Mouse (Mus musculus) forebrain, embryonic 11.5 days (tissue): ENCODE data around the gene Cdc20b. TPM values are rescaled to one million over a fixed set of nuclear protein-coding genes. Genes with fewer than 3 reads are reported as not detected.

Source experiments
- ATAC-seq: fragments of 200-750 bp; cut with Nextera tagmentation; replicated peaks from 2 replicates; pipeline ENCODE4 v1.8.0; 2017; ENCODE audit warnings: moderate TSS enrichment; ENCODE audit not compliant: low FRiP score
- DNase-seq: peaks from one replicate; pipeline ENCODE4 v3.0.0-alpha.2; 2017; ENCODE audit warnings: low spot score
- H3K27ac ChIP-seq: fragments of 300-500 bp; sonication (generic); 2 replicates; pipeline ENCODE4 v1.5.1; 2014; ENCODE audit warnings: low read depth, low read length
- H3K27me3 ChIP-seq: fragments of 300-500 bp; sonication (generic); 2 replicates; pipeline ENCODE4 v1.6.1; 2014; ENCODE audit warnings: mild to moderate bottlenecking, low read length, mixed read lengths; ENCODE audit not compliant: control insufficient read depth, insufficient read depth
- H3K36me3 ChIP-seq: fragments of 300-500 bp; sonication (generic); 2 replicates; pipeline ENCODE4 v1.6.1; 2014; ENCODE audit warnings: mild to moderate bottlenecking, low read length, moderate library complexity, mixed read lengths; ENCODE audit not compliant: control insufficient read depth, insufficient read depth
- H3K4me1 ChIP-seq: fragments of 300-500 bp; sonication (generic); replicated peaks from 2 replicates; pipeline ENCODE4 v1.6.1; 2014; ENCODE audit warnings: low read length, mixed read lengths; ENCODE audit not compliant: control insufficient read depth, insufficient read depth
- H3K4me2 ChIP-seq: fragments of 300-500 bp; sonication (generic); 2 replicates; pipeline ENCODE4 v1.6.1; 2014; ENCODE audit warnings: low read depth, mild to moderate bottlenecking, low read length, moderate library complexity, mixed read lengths; ENCODE audit not compliant: severe bottlenecking
- H3K4me3 ChIP-seq: fragments of 300-500 bp; sonication (generic); 2 replicates; pipeline ENCODE4 v1.5.1; 2014; ENCODE audit warnings: low read depth, low read length
- H3K9ac ChIP-seq: fragments of 300-500 bp; sonication (generic); 2 replicates; pipeline ENCODE4 v1.6.1; 2014; ENCODE audit warnings: low read length
- H3K9me3 ChIP-seq: fragments of 300-500 bp; sonication (generic); 2 replicates; pipeline ENCODE4 v1.6.1; 2016; ENCODE audit warnings: low read length, mixed read lengths; ENCODE audit not compliant: control insufficient read depth
- WGBS: fragments of 180-500 bp; shearing (Covaris S2); extraction: QIAGEN DNeasy Blood & Tissue Kit; methylation state at CpG from one replicate; pipeline ENCODE4 v1.1.7; 2014; 5-methylcytosine and 5-hydroxymethylcytosine counted together
- polyA plus RNA-seq: library from polyadenylated mRNA; unstranded; fragments of >200 nt; fragmentation: Nextera tagmentation; extraction: Ambion mirVana; gene quantifications from 2 replicates; pipeline ENCODE4 v1.2.1, GENCODE M21; 2014

Cdc20b gene
- polyA plus RNA-seq, 1 experiment from 2014 or later: 0.57 TPM

DNA sequence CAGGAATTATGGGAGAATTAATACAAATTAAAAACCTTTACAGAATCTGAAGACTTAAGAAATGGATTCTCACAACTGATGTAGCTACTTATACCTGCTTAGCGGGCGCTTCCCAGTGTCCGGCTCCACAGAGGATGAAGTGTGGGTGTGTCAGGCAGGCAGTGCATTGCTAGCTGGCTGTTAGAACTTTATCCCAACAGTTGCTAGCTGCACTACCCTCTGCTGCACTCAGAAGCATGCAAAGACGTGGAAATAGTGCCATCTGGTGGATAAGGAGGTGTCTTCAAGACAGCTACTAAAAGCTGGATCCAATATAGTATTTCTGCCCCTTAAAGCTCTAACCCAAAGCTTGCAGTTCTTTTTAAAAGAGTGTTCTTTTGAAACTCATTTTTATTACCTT, 941 bp downstream of the Cdc20b start:
- H3K9me3 ChIP-seq: no peaks in the 10 kb centered on the region
- peak overlapping the region; percentile 90 for H3K4me2 ChIP-seq
- no peak overlapping the region for H3K27ac ChIP-seq
- peak overlapping the region; percentile 48 for H3K4me3 ChIP-seq
- H3K36me3 ChIP-seq: no peaks in the 10 kb centered on the region
- H3K4me1 ChIP-seq: no peaks in the 10 kb centered on the region; the same call in 1 of the 2 replicates
- DNase-seq: peak; percentile 78
- under 1% methylated on average over 4 of the region's 4 CpGs for WGBS
- H3K9ac ChIP-seq: 0 out of 2 replicates have a peak overlapping the region, but pooled peaks have one; percentile 41
- H3K27me3 ChIP-seq: peaks cover 30% of the 10 kb centered on the region
- peak; percentile 77 for ATAC-seq

DNA sequence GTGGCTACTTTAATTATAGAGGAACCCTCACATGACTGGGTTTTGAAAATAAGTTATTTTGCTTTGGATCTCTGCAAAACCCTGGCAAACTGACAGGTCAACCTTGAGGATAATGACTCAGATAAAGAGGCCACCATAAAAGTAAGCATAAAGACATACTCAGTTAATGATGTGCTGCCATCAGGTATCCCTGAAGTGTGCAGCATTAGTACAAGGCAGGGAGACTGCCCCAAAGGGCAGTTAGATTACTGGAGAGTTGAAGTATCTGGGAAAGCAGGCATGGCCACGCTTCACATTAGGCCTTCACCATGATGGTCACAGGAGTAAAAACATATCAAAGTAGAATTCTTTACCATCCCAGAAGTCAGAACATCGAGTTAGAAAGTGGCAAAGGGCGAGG, 10.0 kb downstream of the Cdc20b start:
- ATAC-seq (no peak), DNase-seq (no peak)
- Histone ChIP-seq H3K9me3 (no peaks in the 10 kb centered on the region), H3K9ac (peak overlapping the region; percentile 16; the same call in 1 of the 2 replicates), H3K4me1 (peaks cover 4% of the 10 kb centered on the region; the same call in 1 of the 2 replicates), H3K27me3 (no peaks in the 10 kb centered on the region), H3K4me3 (peak overlapping the region; percentile 42; the same call in 1 of the 2 replicates), H3K36me3 (no peaks in the 10 kb centered on the region), H3K4me2 (peak overlapping the region; percentile 45), H3K27ac (no peak overlapping the region)
- WGBS: 79% methylated on average over 3 of the region's 3 CpGs

DNA sequence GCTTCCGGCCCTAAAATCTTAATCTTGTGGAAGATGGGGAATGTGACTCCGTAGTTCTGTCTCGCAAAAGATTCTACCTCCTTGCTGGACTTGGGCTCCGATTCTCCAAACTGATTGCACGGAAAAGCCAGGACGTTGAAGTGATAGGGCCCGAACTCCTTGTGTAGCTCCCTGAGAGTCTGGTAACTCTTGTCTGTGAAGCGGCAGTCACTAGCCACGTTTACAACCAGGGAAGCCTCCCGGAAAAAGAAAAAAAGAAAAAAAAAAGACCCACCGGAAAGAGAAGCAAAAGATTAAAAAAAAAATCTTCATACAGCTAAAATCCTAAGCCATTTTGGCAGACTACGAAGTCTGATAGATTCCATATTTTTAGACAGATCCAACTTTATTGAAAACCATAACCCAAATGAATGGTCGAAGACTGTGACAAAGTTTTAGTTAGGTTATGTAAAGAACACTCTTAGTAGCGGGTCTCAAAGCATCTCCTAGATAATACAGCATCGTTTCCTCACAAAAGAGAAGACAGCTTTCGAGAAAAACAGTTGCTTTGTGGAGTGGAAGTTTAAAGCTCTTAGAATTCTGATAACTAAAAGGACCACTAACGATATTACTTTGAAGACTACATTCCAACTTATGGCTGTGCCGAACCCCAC, 10.7 kb downstream of the Cdc20b start:
- DNase-seq (no peak), ATAC-seq (no peak)
- 29% methylated on average over 18 of the region's 18 CpGs for WGBS
- Histone ChIP-seq H3K4me2 (peak overlapping the region; percentile 45), H3K27ac (no peak overlapping the region), H3K4me3 (peak overlapping the region; percentile 42), H3K9me3 (no peaks in the 10 kb centered on the region), H3K27me3 (no peaks in the 10 kb centered on the region), H3K9ac (peak overlapping the region; percentile 53), H3K36me3 (no peaks in the 10 kb centered on the region), H3K4me1 (peaks cover 4% of the 10 kb centered on the region; the same call in 1 of the 2 replicates)

DNA sequence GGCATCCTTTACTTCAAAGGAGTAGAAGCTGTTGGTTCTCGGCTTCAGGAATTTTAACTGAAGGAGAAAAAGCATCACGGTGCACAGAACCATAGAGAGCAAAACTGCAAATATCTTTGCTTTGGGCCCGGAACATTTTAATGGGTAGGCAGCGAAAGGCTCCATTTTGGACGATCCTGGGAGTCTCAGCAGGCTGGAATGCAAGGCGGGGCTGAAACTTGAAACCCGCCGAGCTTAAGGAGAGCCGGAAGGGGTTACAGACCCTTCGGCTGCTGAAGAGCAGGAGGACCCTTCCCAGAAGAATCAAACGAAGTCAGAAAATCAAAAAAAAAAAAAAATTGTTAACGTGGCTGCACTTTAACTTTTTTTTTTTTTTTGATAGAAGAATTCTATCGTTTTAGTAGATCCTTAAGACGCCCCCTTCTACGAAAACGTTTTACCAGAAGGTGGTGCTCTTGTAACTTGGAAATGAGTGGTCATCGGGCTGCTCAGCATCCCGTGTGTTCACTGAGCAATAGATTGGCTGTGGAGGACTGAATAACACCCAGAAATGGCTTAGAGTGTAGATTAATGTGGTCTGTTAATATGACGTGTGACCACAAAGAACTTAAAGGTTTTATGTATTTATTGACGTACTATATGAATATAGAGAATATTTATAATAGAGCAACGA, 11.4 kb downstream of the Cdc20b start, which contains the start of gene Gpx8:
Gene Gpx8, minus strand, starts transcription at position 200 of the 673 bp plus-strand sequence.
- Histone ChIP-seq H3K27ac (no peak within 1 kb of the TSS), H3K27me3 (no peaks in the 10 kb centered on the region), H3K4me3 (peak within 1 kb of the TSS; percentile 42), H3K4me1 (peaks cover 4% of the 10 kb centered on the region; the same call in 1 of the 2 replicates), H3K36me3 (no peaks in the 10 kb centered on the region), H3K4me2 (peak within 1 kb of the TSS; percentile 45), H3K9ac (peak within 1 kb of the TSS; percentile 53), H3K9me3 (no peaks in the 10 kb centered on the region)
- WGBS: 7% methylated on average over 21 of the region's 21 CpGs
- DNase-seq: peak; percentile 79
- ATAC-seq: peak; percentile 86

DNA sequence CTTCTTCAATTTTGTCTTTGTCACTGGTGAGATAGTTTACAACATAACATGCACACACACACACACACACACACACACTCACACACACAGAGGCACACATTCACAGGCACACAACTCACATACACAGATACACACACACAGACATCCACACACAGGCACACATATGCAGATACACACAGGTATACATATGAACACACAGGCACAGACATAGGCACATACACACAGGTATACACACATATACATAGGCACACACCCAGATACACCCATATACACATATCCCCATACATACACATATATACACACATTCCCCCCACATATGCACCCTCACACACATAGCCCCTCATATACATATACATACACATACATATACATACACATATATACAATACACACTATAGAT, 12.1 kb downstream of the Cdc20b start:
- no peak for DNase-seq
- Histone ChIP-seq H3K4me1 (peaks cover 4% of the 10 kb centered on the region; the same call in 1 of the 2 replicates), H3K27me3 (no peaks in the 10 kb centered on the region), H3K4me2 (no peak overlapping the region), H3K9me3 (no peaks in the 10 kb centered on the region), H3K36me3 (no peaks in the 10 kb centered on the region), H3K9ac (no peak overlapping the region), H3K27ac (no peak overlapping the region), H3K4me3 (no peak overlapping the region)
- peak; percentile 51 for ATAC-seq

DNA sequence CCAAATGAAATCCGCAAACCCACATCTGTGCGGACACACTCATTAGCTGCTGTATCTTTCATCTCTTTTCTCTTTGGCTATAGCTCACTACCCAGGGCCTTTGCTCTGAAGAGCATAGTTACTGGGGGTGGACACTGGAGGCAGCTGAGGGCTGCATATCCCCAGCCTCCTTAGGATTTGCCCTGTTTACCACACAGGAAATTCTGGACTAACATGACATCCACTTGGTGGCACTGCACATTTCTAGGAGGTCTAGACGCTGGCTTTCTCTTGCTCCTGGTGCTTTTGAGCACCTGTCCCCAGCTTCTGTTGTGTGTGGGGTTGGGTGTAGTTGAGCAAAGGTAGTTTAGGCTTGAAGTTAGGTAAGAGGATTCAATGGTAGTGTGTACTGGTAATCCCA, 12.7 kb downstream of the Cdc20b start:
- H3K27ac ChIP-seq: no peak overlapping the region
- no peak for ATAC-seq
- no peaks in the 10 kb centered on the region for H3K9me3 ChIP-seq
- no peaks in the 10 kb centered on the region for H3K36me3 ChIP-seq
- DNase-seq: no peak
- no peaks in the 10 kb centered on the region for H3K27me3 ChIP-seq
- H3K4me2 ChIP-seq: no peak overlapping the region
- peaks cover 4% of the 10 kb centered on the region; the same call in 1 of the 2 replicates for H3K4me1 ChIP-seq
- 81% methylated on average over 3 of the region's 3 CpGs for whole genome bisulfite sequencing
- H3K4me3 ChIP-seq: no peak overlapping the region
- H3K9ac ChIP-seq: no peak overlapping the region

DNA sequence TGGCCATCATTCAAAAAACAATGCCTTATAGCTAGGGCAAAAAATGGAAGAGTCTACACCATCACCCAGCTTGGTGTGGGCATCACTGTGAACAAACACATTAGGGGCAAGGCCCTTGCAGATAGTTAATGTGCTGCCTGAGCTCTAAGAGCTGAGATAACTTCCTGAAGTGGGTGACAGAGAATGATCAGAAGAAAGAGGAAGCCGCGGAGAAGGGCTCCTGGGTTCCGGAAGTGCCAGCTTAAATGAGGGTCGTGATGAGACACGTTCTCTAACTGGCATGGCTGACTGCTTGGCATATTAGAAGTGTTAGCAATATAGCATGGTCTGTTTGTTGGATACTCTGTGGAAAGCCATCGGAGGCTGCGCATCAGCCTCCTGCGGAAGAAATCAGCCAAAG, 19.3 kb downstream of the Cdc20b start:
- Histone ChIP-seq H3K4me1 (no peaks in the 10 kb centered on the region), H3K27me3 (no peaks in the 10 kb centered on the region), H3K9ac (no peak overlapping the region), H3K4me2 (no peak overlapping the region), H3K9me3 (no peaks in the 10 kb centered on the region), H3K27ac (no peak overlapping the region), H3K4me3 (no peak overlapping the region), H3K36me3 (no peaks in the 10 kb centered on the region)
- 93% methylated on average over 8 of the region's 8 CpGs for WGBS
- no peak for DNase-seq
- no peak for ATAC-seq

DNA sequence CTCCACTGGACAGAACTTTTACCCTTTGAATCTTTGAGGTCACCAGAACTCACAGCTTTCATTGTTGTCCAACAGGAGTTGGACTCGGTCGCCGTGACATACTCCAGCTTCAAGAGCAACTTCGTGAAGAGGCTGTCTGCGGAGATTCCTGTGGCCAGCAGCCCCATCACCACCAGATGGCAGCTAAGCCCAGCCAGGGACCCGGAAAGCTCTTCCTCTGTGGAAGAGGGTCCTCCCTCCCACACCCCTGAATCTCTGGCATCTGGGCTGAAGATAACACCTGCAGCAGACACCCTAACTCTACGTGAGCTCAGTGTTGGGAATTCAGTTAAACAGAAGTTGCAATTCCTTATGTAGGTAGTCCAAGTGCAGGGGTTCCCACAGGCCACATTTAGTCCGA, 20.9 kb downstream of the Cdc20b start:
- Histone ChIP-seq H3K4me3 (no peak overlapping the region), H3K9ac (no peak overlapping the region), H3K36me3 (no peaks in the 10 kb centered on the region), H3K27me3 (no peaks in the 10 kb centered on the region), H3K4me1 (no peaks in the 10 kb centered on the region), H3K27ac (no peak overlapping the region), H3K4me2 (no peak overlapping the region), H3K9me3 (no peaks in the 10 kb centered on the region)
- 57% methylated on average over 8 of the region's 8 CpGs for WGBS
- ATAC-seq (no peak), DNase-seq (peak; percentile 57)
